ENCODE assay signal across 26 mouse cellular contexts in the genomic region with DNA sequence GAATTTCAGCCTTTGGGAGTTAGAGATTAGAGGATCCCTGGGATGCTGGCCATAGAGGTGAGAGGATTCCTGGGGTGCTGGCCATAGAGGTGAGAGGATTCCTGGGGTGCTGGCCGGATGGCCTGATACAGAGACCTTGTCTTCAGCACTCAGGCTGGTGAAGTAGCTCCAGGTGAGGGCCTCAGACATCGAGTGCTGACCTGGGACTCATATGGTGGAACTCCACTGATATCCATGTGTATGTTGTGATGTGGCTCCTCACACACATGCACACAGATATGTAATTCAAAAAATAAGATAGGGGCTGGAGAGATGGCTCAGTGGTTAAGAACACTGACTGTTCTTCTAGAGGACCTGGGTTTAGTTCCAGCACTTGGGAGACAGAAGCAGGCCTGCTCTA.
"Had no signal": no experiment of that assay in that cellular context is flagged by ENCODE, and none has a peak within 500 bp of the region (broad histone marks: within the 10 kb centered on the region; RNA-seq: fewer than 3 reads in every experiment).

No protein-coding gene starts in this region.

- H3K4me2 ChIP-seq: embryonic facial prominence, embryonic 12.5 days; embryonic facial prominence, embryonic 13.5 days; embryonic facial prominence, embryonic 15.5 days; forebrain, embryonic 12.5 days; forebrain, embryonic 13.5 days; forebrain, embryonic 15.5 days had no signal

- H3K27me3 ChIP-seq: embryonic facial prominence, embryonic 12.5 days; embryonic facial prominence, embryonic 13.5 days; embryonic facial prominence, embryonic 15.5 days; forebrain, embryonic 12.5 days; forebrain, embryonic 13.5 days; forebrain, embryonic 15.5 days had no signal

- ATAC-seq: forebrain, embryonic 13.5 days; forebrain, embryonic 14.5 days; forebrain, embryonic 15.5 days; forebrain, embryonic 16.5 days; forebrain, postnatal 0 days had no signal

- H3K9ac ChIP-seq: embryonic facial prominence, embryonic 12.5 days; embryonic facial prominence, embryonic 13.5 days; embryonic facial prominence, embryonic 15.5 days; forebrain, embryonic 12.5 days; forebrain, embryonic 13.5 days; forebrain, embryonic 15.5 days; forebrain, postnatal 0 days had no signal

- DNase-seq: cerebellum, adult 18-20 months; cerebellum, adult 2 months; cerebellum, adult 8-10 months; cerebellum, adult 9-11 months; cerebellum, postnatal 10 days; cerebellum, postnatal 25 days; cerebellum, postnatal 36 days; embryo, embryonic 11 days; forebrain, postnatal 0 days; gastrocnemius, adult 2 months; gastrocnemius, postnatal 10 days; gastrocnemius, postnatal 14 days; gastrocnemius, postnatal 25 days; gastrocnemius, postnatal 36 days; heart, adult 18-20 months had no signal

- H3K36me3 ChIP-seq: embryonic facial prominence, embryonic 12.5 days; embryonic facial prominence, embryonic 13.5 days had no signal

- H3K9me3 ChIP-seq: embryonic facial prominence, embryonic 10.5 days; embryonic facial prominence, embryonic 12.5 days; embryonic facial prominence, embryonic 13.5 days; embryonic facial prominence, embryonic 15.5 days; forebrain, embryonic 10.5 days; forebrain, embryonic 12.5 days; forebrain, embryonic 13.5 days; forebrain, embryonic 15.5 days had no signal

- H3K27ac ChIP-seq: embryonic facial prominence, embryonic 10.5 days; embryonic facial prominence, embryonic 12.5 days; embryonic facial prominence, embryonic 13.5 days; embryonic facial prominence, embryonic 15.5 days; forebrain, embryonic 10.5 days; forebrain, embryonic 12.5 days; forebrain, embryonic 13.5 days; forebrain, embryonic 15.5 days; gastrocnemius, adult 2 months had no signal

- H3K4me3 ChIP-seq: embryonic facial prominence, embryonic 10.5 days; embryonic facial prominence, embryonic 12.5 days; embryonic facial prominence, embryonic 13.5 days; embryonic facial prominence, embryonic 15.5 days; erythroblast, embryonic 14.5 days; forebrain, embryonic 10.5 days; forebrain, embryonic 12.5 days; forebrain, embryonic 13.5 days; forebrain, embryonic 15.5 days; gastrocnemius, adult 2 months had no signal
